Mouse (Mus musculus) gastrocnemius, postnatal 14 days (tissue): ENCODE measurements at regions not wholly inside any gene's neighbourhood (a gene's known extent, or its start where the extent isn't known, plus 50 kb on each side); places are given as distances from the start of the nearest gene placed in this dataset.

Experiments used
- DNase-seq: peaks from one replicate; pipeline ENCODE4 v3.0.0; 2021; ENCODE audit warnings: mixed read lengths
- intact Hi-C: fragments of 180-260 bp; cut with DNase I; formaldehyde crosslinking; loops from one replicate; pipeline ENCODE4 v1.15.1; 2025; ENCODE audit warnings: low total_unique reads

GRCm38 (mm10) chr12:109947886-109948433 is 330.9 kb upstream of the Dio3 start:
- intact Hi-C loops, result no loop called here
- DNase-seq, result no peak

GRCm38 (mm10) chr12:109948434-109948984 is 330.4 kb upstream of the Dio3 start:
- intact Hi-C loops, result no loop called here
- no peak for DNase-seq

- intact Hi-C loops, result no loop called here
Measured at GRCm38 (mm10) chr12:109949231-109949965, 329.5 kb upstream of the Dio3 start.

GRCm38 (mm10) chr12:109950632-109951031 is 328.2 kb upstream of the Dio3 start:
- intact Hi-C loops, result no loop called here
- DNase-seq, result no peak

More at GRCm38 (mm10) chr12:109949231-109949965, 329.5 kb upstream of the Dio3 start:
- DNase-seq, result no peak

GRCm38 (mm10) chr12:109951473-109951872 is 327.4 kb upstream of the Dio3 start:
- DNase-seq, result no peak
- intact Hi-C loops, result no loop called here

GRCm38 (mm10) chr12:109951884-109952456 is 326.9 kb upstream of the Dio3 start:
- intact Hi-C loops, result no loop called here
- no peak for DNase-seq

GRCm38 (mm10) chr12:109952933-109953332 is 325.9 kb upstream of the Dio3 start:
- no peak for DNase-seq
- intact Hi-C loops, result no loop called here

- DNase-seq, result no peak
- intact Hi-C loops, result loop anchor here (5.0 kb wide), 1 partner anchor 520 kb away; no protein-coding TSS in a partner anchor
Measured at GRCm38 (mm10) chr12:109957305-109957704, 321.6 kb upstream of the Dio3 start.

GRCm38 (mm10) chr12:109958357-109959085 is 320.3 kb upstream of the Dio3 start:
- intact Hi-C loops, result loop anchor here (5.0 kb wide), 1 partner anchor 521 kb away; no protein-coding TSS in a partner anchor
- DNase-seq, result peak; percentile 68

GRCm38 (mm10) chr12:109966776-109967175 is 312.1 kb upstream of the Dio3 start:
- no peak for DNase-seq
- intact Hi-C loops, result no loop called here

GRCm38 (mm10) chr12:109968303-109968702 is 310.6 kb upstream of the Dio3 start:
- intact Hi-C loops, result no loop called here
- no peak for DNase-seq

GRCm38 (mm10) chr12:109971508-109971907 is 307.4 kb upstream of the Dio3 start:
- no peak for DNase-seq
- intact Hi-C loops, result no loop called here

- intact Hi-C loops, result no loop called here
- DNase-seq, result no peak
Measured at GRCm38 (mm10) chr12:109972366-109973015, 306.4 kb upstream of the Dio3 start.

GRCm38 (mm10) chr12:109973598-109973997 is 305.3 kb upstream of the Dio3 start:
- intact Hi-C loops, result no loop called here
- no peak for DNase-seq

GRCm38 (mm10) chr12:109975176-109975972 is 303.5 kb upstream of the Dio3 start:
- DNase-seq, result no peak
- intact Hi-C loops, result no loop called here

GRCm38 (mm10) chr12:109984651-109985050 is 294.2 kb upstream of the Dio3 start:
- DNase-seq, result no peak
- intact Hi-C loops, result no loop called here

- no peak for DNase-seq
- intact Hi-C loops, result no loop called here
Measured at GRCm38 (mm10) chr12:109993410-109993809, 285.5 kb upstream of the Dio3 start.

GRCm38 (mm10) chr12:110002717-110003116 is 276.2 kb upstream of the Dio3 start:
- no peak for DNase-seq
- intact Hi-C loops, result no loop called here

- intact Hi-C loops, result no loop called here
- DNase-seq, result no peak
Measured at GRCm38 (mm10) chr12:110009136-110009535, 269.7 kb upstream of the Dio3 start.
